Mouse (Mus musculus): Measurements from ENCODE around the gene Gm29776.

The Gm29776 gene

DNA sequence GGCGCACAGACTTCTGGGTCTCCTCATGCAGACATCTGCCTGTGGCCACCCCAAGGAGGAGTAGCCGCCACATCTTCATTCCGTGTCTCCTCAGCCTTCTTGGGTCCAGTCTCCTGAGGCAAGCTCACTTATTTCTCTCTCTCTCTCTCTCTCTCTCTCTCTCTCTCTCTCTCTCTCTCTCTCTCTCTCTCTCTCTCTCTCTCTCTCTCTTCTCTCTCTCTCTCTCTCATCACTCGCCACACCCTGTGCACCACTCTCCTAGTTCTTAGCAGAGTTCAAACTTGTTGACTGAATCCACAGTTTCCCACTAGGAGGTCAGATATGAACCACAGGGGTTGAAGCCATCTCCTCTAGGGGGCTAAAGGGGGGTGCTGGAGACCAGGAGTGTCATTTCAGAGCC lies at the start of gene Gm29776:
TSS of gene Gm29776 (minus strand) at position 101 of the 400 bp plus-strand sequence.
- no peak for DNase-seq (ENCODE audit: low spot score in 2 of 2)

DNA sequence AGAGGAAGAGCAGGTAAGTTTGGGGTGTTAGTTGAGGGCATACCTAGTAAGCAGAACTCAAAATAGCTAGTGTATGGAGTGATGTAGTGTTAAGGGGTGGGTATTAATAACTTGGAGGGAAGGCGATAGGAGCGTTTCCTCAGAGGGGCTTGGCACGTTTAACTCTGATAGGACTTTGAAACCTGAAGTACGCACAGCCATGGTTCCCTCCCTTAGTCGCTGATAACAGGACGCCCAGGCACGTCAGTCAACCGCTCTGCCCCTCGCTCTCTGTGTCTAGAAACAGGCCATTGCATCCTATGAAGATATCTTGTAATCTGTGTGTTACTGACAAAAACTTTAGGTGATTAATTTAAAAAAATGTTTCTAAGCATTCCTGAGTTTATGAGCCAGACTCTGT lies 47.4 kb upstream of the Gm29776 start:
- no peak for DNase-seq (ENCODE audit: low spot score in 2 of 2)

DNA sequence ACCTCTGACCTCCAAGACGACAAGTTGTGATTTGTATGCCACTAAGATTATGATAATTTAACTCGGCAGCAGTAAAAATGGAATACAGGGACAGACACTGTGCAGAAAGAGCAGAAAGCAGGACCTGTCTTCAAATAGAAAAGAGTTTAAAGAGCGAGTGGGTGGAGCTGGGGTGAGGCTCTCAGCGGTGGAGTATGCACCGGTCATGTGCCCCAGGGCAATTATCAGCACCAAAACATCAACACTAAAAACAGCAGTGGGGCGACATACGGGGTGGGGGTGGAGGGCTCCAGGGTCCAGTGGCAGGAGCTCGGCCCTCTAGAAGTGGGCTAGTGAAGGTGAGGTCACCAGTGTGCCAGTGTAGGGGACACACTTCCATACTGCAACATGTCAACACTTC lies 45.8 kb upstream of the Gm29776 start:
- DNase-seq (ENCODE audit: low spot score in 2 of 2), result no peak

DNA sequence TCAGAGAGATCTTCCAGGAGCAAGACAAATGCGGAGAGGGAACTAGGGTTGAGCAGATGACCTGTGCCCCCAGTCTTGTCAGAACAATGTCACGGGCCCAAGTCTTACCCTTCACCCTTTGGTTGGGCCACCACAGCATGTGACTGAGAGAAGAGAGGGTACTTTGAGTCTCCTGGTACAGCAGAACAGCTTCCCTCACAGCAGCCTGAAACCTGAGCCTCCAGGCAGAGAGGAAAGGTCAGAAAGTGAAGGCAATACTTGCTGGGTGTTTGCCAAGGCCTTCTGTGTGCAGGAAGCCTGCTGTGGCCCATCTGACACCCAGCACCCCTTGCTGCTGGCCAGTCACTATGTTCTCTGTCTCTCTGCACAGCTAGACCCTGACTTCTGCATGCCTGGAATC lies 43.7 kb upstream of the Gm29776 start:
- DNase-seq (ENCODE audit: low spot score in 2 of 2), result no peak

DNA sequence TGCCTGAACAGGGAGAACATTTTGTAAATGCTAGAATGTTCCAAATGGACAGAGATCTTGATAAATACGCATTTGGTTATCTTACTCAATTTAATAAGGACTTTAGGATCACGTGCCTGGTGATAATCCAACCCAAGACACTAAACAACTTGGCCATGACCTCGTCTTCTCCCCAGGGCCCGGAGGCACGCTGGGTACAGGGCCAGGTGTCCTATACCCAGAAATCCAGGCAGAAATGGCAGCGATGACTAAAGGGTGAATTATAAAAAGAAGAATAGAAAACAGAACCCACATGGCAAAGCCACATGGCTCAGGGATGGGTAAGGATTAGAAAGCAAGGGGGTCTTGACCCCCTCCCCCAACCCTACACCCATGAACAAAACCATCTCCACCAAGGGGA lies 43.1 kb upstream of the Gm29776 start:
- DNase-seq (ENCODE audit: low spot score in 2 of 2), result no peak

DNA sequence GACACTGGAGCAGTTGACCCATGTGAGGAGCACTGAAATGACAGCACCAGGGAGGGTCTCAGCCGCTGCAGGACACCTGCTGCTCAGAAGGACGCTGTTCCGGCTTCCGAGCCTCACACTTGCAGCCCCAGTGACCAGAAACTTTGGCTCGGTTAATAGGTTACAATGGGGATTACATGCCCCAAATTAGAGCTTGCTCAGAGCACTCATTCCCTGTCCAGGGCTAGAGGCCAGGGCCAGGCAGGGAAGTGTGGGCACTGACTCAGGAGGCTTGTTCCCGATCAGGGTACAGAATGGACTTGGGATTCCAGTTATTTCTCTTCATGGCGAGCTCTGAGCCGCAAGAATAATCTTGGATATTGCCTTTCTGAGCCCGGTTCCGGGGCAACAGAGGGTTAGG lies 39.0 kb upstream of the Gm29776 start:
- DNase-seq (ENCODE audit: low spot score in 2 of 2), result peak in 1 of 2 experiments; percentile 25

DNA sequence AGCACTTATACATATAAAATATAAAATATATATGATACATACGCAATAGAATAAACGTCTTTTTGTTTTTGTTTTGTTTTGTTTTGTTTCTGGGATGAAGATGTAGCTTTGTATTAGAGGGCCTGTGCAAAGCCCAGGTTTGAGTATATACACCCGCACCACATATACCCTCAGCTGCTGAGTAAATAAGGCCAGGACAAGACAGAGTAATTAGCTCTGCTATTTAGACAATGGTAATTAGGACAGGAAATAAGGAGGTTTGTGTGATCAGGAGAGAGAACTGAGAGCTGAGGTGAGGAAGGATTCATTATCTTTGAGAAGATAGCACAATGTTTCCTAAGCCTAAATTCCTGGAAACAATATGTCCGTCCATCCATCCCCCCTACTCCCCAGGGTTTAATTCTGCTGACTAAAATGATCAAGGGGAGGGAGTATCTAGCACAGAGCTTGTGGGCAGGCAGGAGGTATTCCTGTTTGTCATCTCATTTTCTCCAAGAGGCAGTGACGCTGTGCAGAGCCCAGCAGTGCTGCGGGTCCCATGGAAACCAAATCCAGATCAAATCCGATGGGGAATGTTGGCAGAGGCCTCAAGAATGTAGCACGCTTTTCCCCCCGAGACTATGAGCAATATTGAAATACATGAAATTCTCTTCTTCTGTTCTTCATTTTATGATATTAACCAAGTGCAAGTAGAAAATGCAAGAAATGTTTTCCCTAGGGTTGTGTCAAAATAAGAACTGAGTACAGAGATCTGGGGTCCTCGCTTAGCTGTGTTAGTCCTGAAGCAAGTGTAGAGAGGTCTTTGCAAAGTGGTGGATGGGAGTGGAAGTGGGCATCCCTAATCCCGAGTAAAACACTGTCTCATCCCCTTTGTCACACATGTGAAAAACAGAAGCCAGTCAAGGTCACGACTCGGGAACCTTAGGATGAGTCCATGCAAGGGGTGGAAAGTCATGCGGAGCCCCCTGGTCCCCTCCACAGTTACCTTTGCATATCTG lies 38.2 kb upstream of the Gm29776 start:
- DNase-seq (ENCODE audit: low spot score in 2 of 2), result peak; percentile 77 to 89

DNA sequence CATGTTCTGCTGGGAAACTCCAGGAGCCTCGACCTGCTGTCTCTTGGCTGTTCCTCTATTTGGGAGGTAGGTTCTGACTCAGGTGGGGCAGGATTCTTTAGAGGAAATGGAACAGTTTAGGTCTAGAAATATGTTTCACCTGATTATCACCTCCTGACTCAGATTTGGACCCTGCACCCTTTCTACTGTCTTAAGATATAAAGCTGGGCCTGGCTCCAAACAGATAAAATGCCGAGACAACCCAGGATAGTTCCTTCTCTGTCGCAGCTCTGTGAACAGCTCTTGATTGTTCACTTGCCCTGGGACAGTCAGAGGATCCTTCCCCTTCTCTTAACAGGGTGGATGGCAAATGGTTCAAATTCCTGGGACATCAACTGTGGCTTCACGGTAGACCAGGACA lies 36.6 kb upstream of the Gm29776 start:
- no peak for DNase-seq (ENCODE audit: low spot score in 2 of 2)

DNA sequence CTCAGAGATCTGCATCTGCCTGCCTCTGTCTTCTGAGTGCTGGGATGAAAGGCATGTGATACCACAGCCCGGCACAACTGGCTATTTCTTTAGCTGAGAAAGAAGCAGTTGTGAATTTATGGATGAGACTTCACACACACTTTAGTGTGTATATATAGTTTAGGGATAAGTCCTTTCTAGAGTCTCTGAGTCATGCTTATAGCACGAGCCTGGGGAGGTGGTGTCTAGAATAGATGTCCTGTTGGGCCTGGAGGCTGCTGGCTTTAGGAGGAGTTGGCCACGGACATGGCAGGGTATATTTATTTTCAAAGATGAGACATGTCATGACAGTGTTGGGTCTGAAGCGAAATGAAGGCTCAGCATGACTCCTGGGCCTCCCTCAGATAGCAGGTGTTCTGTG lies 35.4 kb upstream of the Gm29776 start:
- no peak for DNase-seq (ENCODE audit: low spot score in 2 of 2)

DNA sequence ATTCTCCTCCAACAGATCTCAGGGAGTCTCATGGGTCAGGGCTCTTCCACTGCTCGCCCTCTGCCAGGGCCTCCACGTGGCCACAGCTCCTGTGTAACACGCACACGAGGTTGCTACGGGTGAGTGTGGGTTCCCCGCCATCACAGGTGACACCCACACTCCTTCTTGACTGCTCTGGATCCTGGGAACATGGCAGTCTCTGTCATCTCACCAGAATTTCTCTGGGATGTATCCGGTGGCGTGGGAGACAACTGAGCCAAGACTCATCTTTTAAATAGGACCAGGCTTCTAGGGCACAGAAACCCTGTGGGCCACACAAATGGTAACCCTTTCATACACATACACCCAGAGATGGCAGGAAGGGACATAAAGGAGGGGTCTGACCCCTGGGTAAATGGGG lies 33.6 kb upstream of the Gm29776 start:
- DNase-seq (ENCODE audit: low spot score in 2 of 2), result no peak

DNA sequence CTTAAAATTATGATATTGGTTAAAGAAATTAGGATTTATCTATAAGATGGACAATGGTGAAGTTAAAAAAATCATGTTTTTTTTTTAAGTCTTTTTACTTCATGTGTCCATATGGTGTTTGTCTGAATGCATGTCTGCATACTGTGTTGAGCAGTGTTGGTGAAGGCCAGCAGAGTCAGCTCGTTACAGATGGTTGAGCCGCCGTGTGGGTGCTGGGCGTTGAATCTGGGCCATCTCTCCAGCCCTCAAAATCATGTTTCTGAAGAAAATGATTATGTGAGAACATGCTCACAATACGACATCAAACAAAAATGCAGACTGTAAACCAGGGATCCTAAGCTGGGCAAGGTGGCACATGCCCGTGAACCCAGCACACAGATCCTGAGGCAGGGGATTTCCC lies 31.7 kb upstream of the Gm29776 start:
- DNase-seq (ENCODE audit: low spot score in 2 of 2), result peak in 1 of 2 experiments; percentile 66

DNA sequence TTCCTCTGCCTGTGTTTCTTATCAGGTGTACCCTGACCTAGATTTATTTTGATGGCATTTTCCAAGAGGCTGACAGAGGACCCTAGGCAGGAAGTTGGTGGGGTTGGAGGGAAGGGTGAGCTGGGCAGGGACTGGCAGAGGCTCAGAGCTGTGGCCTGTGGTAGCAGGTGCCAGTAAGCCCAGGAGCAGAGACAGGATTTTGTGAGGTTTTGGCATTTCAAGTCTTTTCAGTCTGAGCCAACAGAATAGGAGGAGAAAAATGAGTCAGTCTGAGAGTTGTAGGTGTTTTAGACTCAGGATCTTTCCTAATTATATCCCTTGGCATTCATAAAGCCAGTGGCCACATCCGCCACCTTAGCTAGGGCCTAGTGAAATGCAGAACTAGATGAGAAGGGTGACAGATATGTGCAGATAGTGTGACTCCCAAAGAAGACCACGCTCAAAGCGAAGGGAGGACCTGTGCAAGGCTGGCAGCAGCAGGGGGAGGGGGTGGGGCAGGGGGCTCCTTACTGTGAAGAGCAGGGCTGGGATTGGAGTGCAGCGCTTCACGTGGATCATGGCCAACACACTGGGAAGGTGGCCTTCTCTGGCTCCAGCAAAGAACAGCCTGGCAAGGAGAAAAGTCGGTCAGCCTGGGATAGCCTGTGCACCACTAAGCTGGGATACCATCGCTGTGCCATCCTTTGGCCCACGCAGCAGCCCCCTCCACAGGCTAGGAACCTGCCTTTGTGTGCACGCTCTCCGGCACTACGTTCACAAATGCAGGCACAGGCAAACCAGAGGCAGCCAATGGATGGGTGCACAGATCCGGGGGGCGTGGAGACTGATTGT lies 30.4 kb upstream of the Gm29776 start:
- DNase-seq (ENCODE audit: low spot score in 2 of 2), result no peak

DNA sequence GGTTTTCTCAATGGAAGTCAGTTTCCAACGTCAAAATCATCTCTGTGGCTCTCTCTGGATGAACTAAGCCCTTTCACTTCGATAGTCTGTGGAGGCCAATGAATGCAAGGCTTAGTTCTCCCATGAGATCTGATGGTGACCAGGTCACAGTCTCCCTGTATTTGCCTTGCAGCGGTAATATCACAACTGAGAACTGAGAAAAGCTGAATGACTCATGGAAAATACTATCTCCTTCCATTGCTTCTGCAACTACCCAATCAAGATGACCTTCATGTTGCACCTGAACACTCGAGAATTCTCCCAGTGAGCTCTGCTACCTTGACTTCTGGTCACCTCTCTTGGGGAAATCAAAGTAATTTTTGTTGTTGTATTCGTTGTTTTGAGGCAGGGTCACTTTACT lies 28.9 kb upstream of the Gm29776 start:
- DNase-seq (ENCODE audit: low spot score in 2 of 2), result no peak

DNA sequence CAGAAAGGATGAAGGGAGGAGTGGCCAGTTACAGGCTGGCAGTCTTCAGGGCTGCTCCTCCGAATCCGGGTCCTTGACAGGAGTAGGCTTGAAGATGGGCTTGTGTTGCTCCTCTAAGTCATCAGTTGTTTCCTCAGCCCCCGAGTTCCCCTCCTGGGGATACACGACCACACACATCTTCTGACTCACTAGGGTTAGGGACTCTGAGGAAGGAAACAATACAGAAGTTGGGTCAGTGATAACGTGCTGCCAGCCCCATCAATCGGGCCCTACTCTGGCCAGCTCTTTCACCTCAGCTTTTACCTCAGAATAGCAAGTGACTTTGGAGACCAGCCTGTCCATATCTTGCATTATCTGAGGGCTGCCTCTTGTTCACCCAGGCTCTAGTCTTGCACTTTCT lies 25.4 kb upstream of the Gm29776 start:
- DNase-seq (ENCODE audit: low spot score in 2 of 2), result no peak

DNA sequence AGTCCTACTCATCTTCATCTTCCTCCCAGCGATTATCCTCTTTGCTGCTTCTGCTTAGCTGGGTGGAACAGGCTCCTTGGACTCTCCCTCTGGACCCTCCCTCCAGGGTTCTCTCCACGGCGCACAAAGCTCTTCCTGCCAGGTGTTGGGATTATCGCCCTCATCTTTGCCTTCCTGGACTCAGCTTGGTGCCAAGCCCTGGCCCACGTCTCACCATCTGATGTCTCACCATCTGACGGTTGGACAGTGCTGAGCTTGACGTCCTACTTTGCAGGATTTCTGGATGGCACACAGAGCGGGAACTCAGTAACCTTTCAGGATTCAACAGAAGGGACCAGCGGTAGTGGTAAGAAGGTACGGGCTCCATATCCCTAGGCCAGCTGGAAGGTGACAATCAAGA lies 23.1 kb upstream of the Gm29776 start:
- DNase-seq (ENCODE audit: low spot score in 2 of 2), result no peak

DNA sequence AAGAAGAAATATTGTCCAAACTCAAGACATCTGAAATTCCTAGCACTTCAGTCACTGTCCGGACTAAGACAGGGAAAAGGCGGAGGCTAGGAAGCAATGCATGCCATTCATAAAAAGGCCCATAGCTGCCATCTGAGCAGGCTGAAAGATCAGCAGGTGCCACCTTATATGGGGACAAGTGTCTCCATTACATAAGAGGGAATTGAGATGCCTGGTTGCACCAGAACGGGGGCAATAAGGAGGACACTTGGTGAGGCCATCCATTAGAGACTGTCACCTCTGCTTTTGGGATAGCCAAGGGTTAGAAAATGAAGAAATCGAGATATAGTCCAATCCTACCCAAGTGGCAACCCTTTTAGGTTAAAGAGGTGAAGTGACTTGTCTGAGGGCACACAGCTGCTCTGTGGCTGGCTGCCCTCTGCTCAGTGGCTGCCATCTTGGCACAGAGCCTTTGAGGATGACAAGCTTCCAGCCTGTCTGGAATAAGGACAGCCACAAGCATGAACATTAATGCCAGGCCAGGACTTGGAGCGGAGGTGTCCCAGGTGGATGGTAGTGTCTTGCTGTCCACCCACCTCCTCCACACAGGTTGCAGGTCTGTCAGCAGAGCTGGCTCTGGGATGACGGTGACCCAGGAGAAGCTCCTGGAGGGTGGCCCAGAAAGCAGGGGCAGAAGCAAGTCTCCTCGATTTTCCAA lies 22.2 kb upstream of the Gm29776 start:
- DNase-seq (ENCODE audit: low spot score in 2 of 2), result no peak

DNA sequence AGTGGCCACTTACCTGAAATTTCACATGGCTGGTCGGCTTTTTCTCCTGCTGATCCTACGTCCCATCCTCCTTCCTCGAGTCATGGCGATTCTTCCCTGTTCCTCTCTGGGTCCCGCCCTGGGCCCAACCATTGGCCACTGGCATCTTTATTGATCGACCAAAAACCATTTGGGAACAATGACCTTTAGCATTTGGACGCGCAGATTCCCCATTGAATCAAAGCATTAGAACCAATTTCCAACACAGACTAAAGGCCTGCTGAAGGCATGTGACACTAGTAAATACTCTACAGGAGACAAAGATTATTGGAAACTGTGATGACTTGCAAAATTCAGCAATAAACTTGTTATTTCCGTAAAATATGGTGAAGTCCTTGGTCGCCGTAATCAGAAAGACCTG lies 21.4 kb upstream of the Gm29776 start:
- DNase-seq (ENCODE audit: low spot score in 2 of 2), result no peak

DNA sequence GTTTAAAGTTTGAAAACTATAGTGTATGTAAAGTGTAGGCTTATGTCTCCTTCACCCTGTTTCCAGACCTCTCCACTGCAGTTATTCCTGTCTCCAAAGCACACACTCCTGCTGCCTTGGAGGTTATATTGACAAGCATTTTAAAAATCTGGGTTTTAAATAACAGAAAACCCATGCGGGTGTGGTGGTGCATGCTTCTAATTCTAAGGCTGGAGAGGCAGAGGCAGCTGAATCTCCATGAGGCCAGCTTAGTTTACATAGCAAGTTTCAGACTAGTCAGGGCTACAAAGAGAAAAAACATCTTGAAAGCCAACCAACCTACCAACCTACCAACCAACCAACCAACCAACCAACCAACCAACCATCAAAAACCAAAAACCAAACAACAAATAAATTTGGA lies 16.8 kb upstream of the Gm29776 start:
- DNase-seq (ENCODE audit: low spot score in 2 of 2), result no peak

DNA sequence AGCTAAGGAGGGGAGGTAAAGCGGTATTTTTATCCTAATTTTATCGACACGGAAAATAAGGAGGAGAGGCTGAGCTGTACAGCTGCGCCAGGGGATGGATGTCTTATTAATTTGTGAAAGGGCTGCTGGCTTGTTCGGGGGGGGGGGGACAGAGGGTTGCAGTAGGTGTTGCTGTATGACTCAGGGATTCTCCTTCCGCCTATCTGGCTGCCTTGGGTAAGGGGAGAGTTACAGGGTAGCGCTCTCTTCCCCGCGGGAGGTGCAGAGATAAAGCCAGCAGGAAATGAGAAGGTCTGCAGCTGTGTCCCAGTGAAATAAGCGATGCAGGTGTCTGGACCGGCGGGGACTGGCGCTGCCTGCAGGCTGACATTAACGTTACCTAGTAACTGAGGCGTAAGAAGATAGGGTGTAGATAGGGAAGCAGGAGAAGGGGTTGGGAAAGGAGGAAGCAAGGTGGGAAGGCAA lies 16.0 kb upstream of the Gm29776 start:
- peak in 1 of 2 experiments; percentile 51 for DNase-seq (ENCODE audit: low spot score in 2 of 2)

DNA sequence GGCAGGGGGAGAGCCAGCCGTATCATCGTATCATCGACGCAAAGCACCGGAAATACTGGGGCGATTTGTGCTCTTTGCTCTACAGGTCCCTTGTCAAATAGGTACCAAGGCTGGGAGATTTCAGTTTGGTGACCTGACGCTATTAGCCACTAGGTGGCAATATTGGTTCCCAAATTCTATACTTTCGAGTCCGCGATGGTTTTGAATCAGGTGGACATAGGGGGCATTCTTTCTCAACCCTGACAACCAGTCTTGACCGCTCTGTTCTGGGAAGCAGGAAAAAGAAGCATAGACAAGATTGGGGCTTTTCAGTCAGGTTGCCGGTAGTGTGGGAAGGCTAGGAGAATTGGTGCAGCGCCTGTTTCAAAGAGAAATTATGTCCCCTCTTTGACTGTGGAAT lies 15.5 kb upstream of the Gm29776 start:
- peak; percentile 79 to 80 for DNase-seq (ENCODE audit: low spot score in 2 of 2)

DNA sequence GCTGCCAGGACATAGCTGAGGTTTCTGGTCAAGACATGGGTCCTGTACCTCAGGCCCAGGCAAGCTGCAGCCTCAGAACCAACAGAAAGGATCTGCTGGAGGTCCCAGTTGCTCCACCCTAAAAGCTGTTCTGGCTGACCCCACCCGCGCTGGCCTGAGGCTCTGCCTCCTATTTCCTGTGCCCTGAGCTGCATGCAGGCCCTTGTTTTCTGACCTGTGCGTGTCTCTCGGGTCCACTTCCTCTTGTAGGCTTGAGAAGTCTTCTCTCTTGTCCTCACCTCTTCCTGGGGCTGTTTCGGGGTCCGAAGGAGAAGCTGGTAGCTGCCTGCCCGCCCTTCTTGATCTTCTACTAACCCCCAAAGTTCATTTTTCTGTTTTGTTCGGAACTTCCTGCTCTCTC lies 14.2 kb upstream of the Gm29776 start:
- DNase-seq (ENCODE audit: low spot score in 2 of 2), result peak in 1 of 2 experiments; percentile 36

DNA sequence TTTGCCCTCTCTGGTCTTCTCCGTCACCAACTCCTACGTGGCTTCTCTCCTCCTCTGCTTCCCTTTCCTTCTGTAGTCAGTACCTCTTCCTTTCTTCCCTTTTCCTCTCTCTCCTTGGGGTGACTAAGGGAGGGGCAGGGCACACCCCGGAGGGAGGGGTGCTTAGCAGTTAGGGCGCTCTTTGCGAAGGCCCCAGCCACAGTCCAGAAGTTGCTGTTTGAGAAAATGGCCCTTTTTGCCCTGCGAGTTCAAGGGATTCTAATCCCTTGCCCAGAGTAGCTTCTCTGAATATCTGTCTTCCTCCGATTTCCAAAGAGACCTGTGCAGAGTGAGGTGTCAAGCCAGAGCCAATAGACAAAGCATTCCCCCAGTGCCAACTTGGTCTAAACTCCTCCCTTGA lies 13.4 kb upstream of the Gm29776 start, which contains the start of gene Cebpe:
TSS of gene Cebpe (minus strand) at position 101 of the 400 bp plus-strand sequence.
- no peak for DNase-seq (ENCODE audit: low spot score in 2 of 2)

All from right cerebral cortex, postnatal 10 days (tissue).